Mouse (Mus musculus) G1E-ER4 (cell line): ENCODE measurements around the gene Psmd9. TPM values are rescaled to one million over a fixed set of nuclear protein-coding genes. Genes with fewer than 3 reads are reported as not detected.

ENCODE experiments used
- GATA1 ChIP-seq: IDR thresholded peaks from one replicate; pipeline ENCODE4 v1.8.0; 2012; ENCODE audit warnings: low read length, inconsistent platforms
- polyA plus RNA-seq: library from polyadenylated mRNA; stranded (reverse); fragments of >175 nt; gene quantifications from 2 replicates; pipeline ENCODE4 v1.2.3, GENCODE M21; 2012

The Psmd9 gene
- polyA plus RNA-seq, 1 experiment: 104 TPM

DNA sequence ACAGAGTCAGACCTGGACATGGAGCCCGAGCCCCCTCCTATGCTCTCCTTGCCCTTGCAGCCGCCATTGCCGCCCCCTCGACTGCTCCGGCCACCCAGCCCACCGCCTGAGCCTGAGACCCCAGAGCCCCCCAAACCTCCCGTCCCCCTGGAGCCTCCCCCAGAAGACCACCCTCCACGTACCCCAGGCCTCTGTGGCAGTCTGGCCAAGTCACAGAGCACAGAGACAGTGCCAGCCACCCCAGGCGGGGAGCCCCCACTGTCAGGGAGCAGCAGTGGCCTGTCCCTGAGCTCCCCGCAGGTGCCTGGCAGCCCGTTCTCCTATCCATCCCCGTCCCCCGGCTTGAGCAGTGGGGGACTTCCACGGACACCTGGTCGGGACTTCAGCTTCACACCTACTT lies 9.3 kb upstream of the Psmd9 start:
- TF ChIP-seq GATA1: no peak

GRCm38 (mm10) chr5:123160341-123160740 lies 8.9 kb upstream of the Psmd9 start:
- TF ChIP-seq GATA1: no peak

- no peak for TF ChIP-seq GATA1
These were observed 6.3 kb upstream of the Psmd9 start for GRCm38 (mm10) chr5:123162942-123163341.

- TF ChIP-seq GATA1: no peak
These were observed 2.8 kb upstream of the Psmd9 start for GRCm38 (mm10) chr5:123166437-123166836.

DNA sequence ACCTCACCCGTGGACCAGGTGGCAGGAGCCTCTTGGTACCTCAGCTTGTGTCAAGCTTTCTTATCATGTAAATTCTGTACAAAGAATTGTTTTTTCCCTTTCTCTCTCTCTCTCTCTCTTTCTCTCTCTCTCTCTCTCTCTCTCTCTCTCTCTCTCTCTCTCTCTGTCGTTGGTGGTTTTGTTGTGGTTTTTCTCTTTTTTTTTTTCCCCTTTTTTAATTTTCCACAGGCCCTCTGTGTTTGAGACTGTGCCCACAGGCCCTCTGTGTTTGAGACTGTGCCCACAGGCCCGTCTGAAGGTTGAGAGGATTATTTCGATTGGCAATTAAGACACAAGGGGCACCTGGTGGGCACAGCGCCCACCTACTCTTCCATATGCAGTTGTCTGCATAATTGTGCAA lies 1.6 kb upstream of the Psmd9 start:
- no peak for TF ChIP-seq GATA1

DNA sequence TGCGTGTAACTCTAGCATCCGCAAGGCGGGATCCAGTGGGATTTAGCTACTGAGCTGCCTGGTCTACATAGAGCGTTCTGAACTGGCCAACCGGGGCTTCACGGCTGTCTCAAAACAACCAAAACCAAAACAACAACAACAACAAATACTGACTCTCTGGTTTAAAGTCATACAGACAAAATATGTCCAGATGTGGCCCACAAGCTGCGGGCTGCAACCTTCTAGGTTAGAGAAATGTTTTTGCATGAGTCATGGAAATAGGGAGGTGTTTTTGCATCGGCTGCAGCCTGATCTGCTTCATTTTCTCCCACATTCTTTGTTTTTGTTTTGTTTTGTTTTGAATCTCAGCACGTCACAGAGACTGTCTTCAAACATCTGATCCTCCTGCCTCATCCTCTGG lies 1.2 kb downstream of the Psmd9 start:
- no peak for TF ChIP-seq GATA1

DNA sequence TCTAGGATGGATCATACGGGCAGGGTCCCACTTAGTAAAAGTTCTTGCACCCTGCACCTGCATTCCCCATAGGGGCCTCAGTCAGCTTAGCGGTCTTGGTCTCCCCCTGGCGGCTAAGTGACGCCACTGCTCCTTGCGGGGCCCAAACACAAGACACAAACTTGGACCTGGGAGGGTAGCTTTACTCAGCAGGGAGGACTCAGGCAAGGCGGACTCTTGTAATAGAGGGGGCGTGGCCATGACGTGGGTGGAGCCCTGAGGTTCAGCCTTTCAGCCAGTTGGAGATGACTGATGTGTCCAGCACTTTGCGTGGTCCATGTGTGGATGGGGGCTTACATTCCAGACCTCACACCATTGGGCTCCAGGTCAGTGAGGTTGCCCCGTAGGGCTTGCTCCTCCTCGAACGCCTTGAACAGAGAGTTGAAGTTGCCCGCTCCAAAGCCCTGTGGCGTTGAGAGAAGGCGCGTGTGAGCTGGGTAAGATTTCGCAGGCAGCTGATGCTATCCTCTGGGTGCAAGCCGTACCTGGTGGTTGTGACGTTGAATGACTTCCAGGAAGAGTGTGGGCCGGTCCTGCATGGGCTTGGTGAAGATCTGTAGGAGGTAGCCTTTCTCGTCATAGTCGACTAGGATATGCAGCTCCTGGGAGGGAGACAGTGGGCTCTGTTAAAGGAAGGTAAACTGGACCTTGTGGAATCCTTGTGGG lies 2.6 kb downstream of the Psmd9 start:
- TF ChIP-seq GATA1: no peak

DNA sequence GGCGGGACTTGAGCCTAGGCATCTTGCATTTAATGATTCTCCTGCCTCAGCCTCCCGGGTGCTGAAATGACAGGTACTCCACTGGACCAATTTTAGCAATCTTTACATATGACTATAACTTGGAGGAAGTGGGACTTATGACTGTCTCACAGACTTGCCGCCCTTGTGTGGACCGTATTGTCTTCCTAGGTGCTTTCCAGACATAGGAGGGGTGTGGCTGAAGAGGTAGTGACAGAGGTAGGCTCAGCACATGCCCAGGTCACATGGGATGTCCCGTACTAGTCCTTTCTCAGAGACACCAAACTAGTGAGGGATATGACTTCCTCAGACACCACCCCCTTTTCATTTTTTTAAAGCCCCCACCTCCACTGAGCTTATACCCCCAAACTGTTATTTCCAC lies 9.6 kb downstream of the Psmd9 start:
- no peak for TF ChIP-seq GATA1

DNA sequence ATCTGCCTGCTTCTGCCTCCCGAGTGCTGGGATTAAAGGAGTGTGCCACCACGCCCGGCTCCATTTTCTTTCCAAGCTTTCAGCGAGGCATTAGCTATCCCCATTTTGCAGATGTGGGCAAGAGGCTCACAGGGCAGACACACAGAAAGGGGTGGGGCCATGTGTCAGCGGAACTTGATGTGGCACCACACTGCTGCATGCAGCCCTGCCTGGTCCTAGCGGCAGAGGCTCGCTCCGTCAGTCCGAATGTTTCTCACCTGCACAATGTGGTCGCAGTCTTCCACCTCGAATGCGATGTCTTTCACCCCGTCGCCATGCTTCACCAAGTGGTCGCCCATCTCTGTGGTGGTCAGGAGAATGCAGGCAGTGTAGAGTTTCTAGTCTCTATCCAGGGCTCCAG lies 11.2 kb downstream of the Psmd9 start:
- no peak for TF ChIP-seq GATA1

GRCm38 (mm10) chr5:123181536-123181935 lies 12.3 kb downstream of the Psmd9 start:
- TF ChIP-seq GATA1: no peak

DNA sequence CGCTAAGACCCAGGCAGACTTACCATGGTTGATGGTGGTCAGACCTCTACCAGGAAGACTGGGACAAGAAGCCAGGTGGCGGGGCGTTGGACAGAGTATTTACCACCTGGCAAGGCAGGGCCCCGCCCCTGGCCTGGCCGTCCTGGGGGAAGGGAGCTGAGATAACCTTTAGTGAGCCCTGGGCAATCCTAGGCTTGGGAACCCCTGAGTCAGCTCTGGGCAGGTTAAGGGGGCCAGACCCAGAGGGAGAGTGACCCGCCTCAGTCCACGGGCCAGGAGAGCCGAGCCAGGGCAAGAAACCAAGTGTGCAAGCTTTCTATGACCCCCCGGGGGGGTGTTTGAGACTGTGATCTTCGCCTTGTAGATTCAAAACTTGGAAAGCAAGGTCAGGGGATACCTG lies 13.4 kb downstream of the Psmd9 start, which contains the start of gene Hpd:
TSS of gene Hpd (minus strand) at position 77 of the 400 bp plus-strand sequence.
- no peak for TF ChIP-seq GATA1

- no peak for TF ChIP-seq GATA1
These were observed 16.8 kb downstream of the Psmd9 start for GRCm38 (mm10) chr5:123185966-123186365.

DNA sequence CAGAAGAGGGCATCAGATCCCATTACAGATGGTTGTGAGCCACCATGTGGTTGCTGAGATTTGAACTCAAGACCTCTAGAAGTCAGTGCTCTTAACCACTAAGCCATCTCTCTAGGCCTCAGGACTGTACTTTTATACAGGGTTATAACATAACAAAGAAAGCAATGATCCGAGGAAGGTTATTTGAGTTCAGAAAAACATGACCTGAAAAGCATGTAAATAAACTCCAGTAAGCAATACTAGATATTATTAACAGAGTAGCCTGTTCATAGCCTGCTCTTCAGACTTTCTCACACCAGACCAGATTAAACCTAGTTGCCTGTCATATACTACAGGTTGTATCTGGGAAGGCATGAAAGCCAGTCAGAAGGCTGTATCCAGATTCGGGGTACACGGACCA lies 18.1 kb downstream of the Psmd9 start:
- no peak for TF ChIP-seq GATA1

DNA sequence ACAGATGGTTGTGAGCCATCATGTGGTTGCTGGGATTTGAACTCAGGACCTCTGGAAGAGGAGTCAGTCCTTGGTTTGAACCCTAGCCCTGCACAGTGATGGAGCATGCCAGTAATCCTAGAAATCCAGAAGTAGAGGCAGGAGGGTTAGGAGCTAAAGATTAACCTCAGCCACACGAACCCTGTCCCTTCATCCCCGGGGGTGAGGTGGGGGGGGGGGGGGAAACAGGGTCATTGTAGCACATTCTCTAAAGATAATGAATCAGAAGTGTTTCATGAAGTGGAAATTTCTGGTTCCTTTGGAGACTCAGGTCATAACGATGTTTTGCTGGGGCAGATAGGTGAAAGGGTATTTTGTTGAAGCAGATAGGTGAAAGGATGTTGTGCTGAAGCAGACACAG lies 21.7 kb downstream of the Psmd9 start:
- TF ChIP-seq GATA1: no peak

DNA sequence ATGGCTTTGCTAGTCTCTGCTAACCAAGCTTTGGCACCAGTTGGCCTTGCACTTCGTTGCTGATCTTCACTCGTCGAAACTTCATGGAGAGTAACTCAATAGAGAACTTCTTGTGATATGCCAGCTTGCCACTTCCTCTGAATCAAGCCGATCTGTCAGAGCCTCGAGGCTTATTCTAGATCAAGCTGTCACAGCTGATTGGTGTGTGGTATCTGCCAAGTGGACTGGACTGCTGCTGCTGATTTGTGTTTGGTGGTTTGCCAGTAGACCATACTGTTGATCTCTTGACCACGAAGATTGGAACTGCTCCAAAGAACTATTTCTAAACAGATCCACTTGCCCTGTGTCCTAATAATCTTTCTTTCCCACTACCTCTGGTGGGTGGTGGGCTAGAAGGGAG lies 22.2 kb downstream of the Psmd9 start:
- TF ChIP-seq GATA1: no peak

DNA sequence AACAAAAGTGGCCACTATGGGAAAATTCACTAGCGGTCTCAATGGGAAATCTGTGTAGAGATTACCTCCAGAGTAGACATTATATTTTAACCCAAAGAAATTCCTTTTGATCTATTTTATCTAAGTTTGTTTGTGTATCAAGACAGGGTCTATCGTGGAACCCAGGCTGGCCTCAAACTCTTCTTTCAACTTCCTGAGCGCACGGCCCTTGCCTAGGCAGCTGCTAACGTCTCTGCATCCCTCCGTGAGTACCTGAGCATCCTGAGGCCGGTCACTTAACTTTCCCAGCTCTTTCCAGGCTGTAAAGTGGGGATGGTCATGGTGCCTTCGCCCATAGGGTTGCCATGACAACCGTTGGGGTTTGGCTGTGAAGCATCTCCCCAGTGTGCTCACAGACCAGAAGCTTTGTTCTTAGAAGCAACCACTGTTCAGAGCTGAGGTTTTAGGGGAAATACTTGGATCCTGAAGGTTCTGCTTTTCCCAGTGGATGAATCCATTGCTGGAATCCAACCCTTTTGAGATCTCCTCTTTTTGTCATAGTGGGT lies 23.5 kb downstream of the Psmd9 start:
- TF ChIP-seq GATA1: no peak

DNA sequence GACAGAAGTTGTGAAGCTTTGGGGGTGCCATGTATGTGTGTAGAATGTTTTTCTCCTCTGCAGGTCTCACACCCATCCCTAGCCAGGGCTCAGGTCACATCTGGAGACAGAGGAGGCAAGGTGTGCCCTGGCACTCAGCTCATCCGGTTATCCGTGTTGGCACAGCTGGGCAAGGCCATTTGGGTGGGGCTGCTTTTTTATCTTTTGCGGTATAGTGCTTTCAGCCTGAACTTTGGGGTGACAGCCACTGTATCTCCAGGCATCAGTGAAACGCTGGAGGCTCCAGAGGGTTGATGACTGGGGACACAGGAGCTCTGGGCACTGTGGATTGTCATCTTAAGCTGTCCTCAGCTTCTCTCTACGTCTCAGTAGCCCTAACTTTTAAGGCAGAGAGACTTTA lies 24.2 kb downstream of the Psmd9 start:
- TF ChIP-seq GATA1: no peak
